Mouse (Mus musculus): ENCODE data around the gene Lnpk. TPM values are rescaled to one million over a fixed set of nuclear protein-coding genes. Genes with fewer than 3 reads are reported as not detected.

Lnpk gene
- polyA plus RNA-seq, 1 experiment from 2014 or later = 23.6 TPM

DNA sequence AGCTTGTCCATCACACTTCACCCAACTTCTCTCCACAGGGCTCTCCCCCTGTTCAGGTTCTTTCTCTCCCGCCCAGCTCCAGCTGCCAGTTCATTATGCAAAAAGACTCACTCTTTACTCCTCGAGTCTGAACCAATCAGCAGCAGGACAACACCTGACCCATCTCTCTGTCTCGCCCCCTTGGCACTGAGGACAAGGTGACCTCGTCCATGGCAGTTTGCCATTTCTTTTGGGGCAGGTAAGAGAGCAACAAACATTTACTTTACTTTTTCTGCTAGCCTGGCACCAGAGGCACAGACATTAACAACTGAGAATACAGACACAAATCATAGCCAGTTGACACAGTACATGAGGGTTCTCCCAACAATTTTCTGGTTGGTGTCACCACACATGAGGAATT lies 8.8 kb downstream of the Lnpk start:
- ATAC-seq (ENCODE audit: borderline replicate concordance, extremely low read depth, low FRiP score, low TSS enrichment) = no peak
- Histone ChIP-seq H3K4me2 (no peak overlapping the region), H3K9me3 (no peaks in the 10 kb centered on the region), H3K9ac (no peak overlapping the region), H3K36me3 (peaks cover 11% of the 10 kb centered on the region; the same call in 1 of the 2 replicates), H3K27me3 (no peaks in the 10 kb centered on the region), H3K4me3 (no peak overlapping the region), H3K4me1 (no peaks in the 10 kb centered on the region), H3K27ac (no peak overlapping the region)
- 65% methylated on average over 4 of the region's 4 CpGs for WGBS

DNA sequence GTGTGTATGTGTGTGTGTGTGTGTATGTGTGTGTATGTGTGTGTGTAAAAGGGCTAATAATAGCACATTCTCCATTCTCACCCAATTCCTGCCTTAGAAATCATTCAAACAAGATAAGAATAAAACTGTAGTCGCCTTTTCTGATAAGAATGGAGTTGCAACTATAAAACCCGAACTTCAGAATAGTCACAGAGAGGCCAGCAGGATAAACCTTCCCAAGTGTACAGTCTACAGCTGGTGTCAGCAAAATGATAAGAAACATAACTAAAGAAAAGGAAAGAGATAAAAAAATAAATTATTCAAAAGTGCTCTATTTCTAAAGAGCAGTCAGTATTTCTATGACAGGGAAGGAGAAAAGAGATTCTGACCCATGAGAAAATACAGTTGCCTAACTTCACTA lies 19.4 kb downstream of the Lnpk start:
- H3K36me3 ChIP-seq = 0 out of 2 replicates have a peak, but pooled peaks cover 2% of the 10 kb centered on the region
- no peaks in the 10 kb centered on the region for H3K9me3 ChIP-seq
- 57% methylated on average over 2 of the region's 2 CpGs for WGBS
- no peak overlapping the region for H3K4me2 ChIP-seq
- no peak overlapping the region for H3K9ac ChIP-seq
- H3K4me3 ChIP-seq = no peak overlapping the region
- no peak overlapping the region for H3K27ac ChIP-seq
- no peaks in the 10 kb centered on the region for H3K4me1 ChIP-seq
- H3K27me3 ChIP-seq = no peaks in the 10 kb centered on the region
- no peak for ATAC-seq (ENCODE audit: borderline replicate concordance, extremely low read depth, low FRiP score, low TSS enrichment)

DNA sequence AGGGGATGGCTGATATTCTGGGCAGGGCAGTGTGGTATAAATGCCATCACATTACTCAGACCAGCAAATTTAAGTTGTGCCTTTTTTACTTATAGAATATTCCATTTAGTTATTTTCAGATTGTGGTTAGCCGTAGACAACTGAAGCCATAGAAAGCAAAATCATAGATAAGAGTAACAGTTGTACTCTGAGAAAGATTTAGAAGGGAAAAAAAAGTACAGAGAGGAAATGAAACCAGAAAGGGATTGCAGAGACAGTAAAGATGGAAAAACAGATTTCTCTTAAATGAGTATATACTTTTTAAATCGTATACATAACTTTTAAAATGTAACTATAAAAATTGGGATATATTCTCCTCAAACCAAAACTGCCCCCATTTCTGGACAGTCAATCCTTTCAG lies 20.1 kb downstream of the Lnpk start:
- Histone ChIP-seq H3K9ac (no peak overlapping the region), H3K4me1 (no peaks in the 10 kb centered on the region), H3K4me2 (no peak overlapping the region), H3K27ac (no peak overlapping the region), H3K27me3 (no peaks in the 10 kb centered on the region), H3K9me3 (no peaks in the 10 kb centered on the region), H3K4me3 (no peak overlapping the region), H3K36me3 (peaks cover 6% of the 10 kb centered on the region; the same call in 1 of the 2 replicates)
- 87% methylated on average over 2 of the region's 2 CpGs for WGBS
- ATAC-seq (ENCODE audit: borderline replicate concordance, extremely low read depth, low FRiP score, low TSS enrichment) = no peak

DNA sequence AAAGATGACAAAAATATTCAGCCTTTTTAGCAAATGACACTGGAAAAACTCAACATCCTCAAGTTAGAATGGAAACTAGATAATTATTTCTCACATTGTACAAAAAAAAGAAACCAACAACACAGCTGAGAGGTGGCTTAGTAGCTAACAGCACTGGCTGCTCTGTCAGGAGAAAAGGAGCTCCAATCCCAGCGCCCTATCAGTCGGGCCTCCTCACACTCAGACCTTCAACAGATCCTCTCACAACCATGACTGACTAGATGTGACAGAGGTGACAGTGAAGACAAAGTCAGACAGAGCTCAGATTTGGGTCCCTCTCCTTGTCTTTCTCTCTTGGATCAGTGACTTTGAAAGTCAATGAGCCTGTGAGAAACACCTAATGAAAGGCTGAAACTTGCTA lies 21.8 kb downstream of the Lnpk start:
- no peak overlapping the region for H3K4me2 ChIP-seq
- H3K9me3 ChIP-seq = no peaks in the 10 kb centered on the region
- H3K4me3 ChIP-seq = no peak overlapping the region
- WGBS = 72% methylated on average over 2 of the region's 2 CpGs
- H3K9ac ChIP-seq = no peak overlapping the region
- no peak for ATAC-seq (ENCODE audit: borderline replicate concordance, extremely low read depth, low FRiP score, low TSS enrichment)
- H3K27me3 ChIP-seq = no peaks in the 10 kb centered on the region
- H3K27ac ChIP-seq = no peak overlapping the region
- no peaks in the 10 kb centered on the region for H3K4me1 ChIP-seq
- H3K36me3 ChIP-seq = peaks cover 16% of the 10 kb centered on the region; the same call in 1 of the 2 replicates

DNA sequence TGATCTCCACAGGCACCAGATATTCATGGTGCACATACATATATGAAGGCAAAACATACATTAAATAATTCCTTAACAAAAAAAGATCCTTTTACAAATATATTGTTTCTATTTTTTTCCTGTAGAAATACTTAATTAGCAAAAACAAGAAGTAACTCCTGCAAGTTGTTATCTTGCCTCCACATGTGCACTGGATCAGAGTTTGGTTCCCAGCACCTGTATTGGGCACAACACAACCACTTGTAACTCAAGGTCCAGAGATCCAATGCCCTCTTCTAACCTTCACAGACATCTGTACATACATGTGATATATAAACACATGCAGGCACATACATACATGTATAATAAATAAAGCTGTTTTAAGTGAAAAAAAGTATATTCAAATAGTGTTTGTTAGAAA lies 27.3 kb downstream of the Lnpk start:
- no peaks in the 10 kb centered on the region for H3K9me3 ChIP-seq
- no peak overlapping the region for H3K4me3 ChIP-seq
- no peak for ATAC-seq (ENCODE audit: borderline replicate concordance, extremely low read depth, low FRiP score, low TSS enrichment)
- no peak overlapping the region for H3K9ac ChIP-seq
- H3K27ac ChIP-seq = no peak overlapping the region
- no peak overlapping the region for H3K4me2 ChIP-seq
- H3K36me3 ChIP-seq = peaks cover 16% of the 10 kb centered on the region; the same call in 1 of the 2 replicates
- no peaks in the 10 kb centered on the region for H3K4me1 ChIP-seq
- H3K27me3 ChIP-seq = no peaks in the 10 kb centered on the region

DNA sequence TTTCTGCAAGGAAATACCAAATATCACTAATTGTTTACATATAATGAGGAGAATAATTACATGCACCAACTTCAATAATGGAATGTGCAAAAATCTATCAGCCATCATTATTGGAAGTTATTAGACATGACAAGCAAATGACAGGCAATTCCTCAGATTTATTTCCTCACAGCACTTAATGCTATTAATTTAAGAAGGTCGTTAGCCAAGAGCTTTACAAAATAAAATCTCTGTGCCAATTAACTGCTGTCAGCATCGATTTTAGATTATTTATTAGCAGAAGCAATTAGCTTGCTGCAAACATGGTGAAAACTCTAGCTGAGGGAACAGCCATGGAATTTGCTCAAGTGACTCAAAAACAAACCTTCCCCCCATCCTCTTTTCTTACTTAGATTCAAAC lies 30.9 kb downstream of the Lnpk start:
- Histone ChIP-seq H3K4me3 (no peak overlapping the region), H3K4me2 (no peak overlapping the region), H3K9ac (no peak overlapping the region), H3K27ac (no peak overlapping the region), H3K36me3 (peaks cover 6% of the 10 kb centered on the region; the same call in 1 of the 2 replicates), H3K4me1 (no peaks in the 10 kb centered on the region), H3K9me3 (no peaks in the 10 kb centered on the region), H3K27me3 (no peaks in the 10 kb centered on the region)
- no peak for ATAC-seq (ENCODE audit: borderline replicate concordance, extremely low read depth, low FRiP score, low TSS enrichment)
- 81% methylated on average over 2 of the region's 2 CpGs for WGBS

DNA sequence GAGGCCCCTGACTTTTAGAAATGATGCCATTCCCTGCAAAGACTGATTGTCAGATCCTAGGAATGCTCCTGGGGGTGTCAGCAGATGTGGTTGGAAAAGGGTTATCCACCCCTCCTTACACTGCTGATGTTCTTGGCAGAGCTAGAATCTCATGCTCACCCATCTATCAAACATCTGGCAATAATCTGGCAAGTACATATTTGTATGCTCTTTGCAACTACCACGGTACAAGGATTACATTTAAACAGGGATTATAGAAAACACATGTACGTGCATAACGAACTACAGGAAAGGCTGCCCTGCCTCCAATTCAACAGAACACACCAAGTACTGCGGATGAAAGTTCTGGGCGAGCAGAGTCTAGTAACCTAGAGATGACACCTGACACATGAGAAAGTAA lies 70.9 kb downstream of the Lnpk start:
- no peaks in the 10 kb centered on the region for H3K36me3 ChIP-seq

DNA sequence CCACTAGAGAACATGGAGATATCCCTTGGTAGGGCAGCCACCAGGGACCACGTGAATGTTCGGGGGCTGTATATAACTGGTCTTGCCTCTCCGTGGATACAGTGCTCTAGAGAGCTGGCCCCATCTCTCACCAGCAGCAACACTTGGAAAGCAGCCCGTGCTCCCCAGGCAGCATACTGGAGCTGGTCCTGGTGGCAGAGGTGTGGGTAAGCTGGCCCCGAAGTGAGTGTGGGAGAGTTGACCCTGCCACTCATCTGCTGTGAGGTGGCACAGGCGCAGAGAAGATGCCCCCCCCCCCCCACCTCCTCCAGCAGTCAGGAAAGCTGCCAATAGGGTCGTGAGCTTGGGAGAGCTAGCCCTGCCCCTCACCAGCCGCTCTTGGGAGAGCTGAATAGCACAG lies 72.8 kb downstream of the Lnpk start:
- Histone ChIP-seq H3K27ac (no peak overlapping the region), H3K36me3 (no peaks in the 10 kb centered on the region), H3K9ac (no peak overlapping the region), H3K4me1 (no peaks in the 10 kb centered on the region), H3K9me3 (no peaks in the 10 kb centered on the region), H3K27me3 (no peaks in the 10 kb centered on the region), H3K4me3 (no peak overlapping the region), H3K4me2 (no peak overlapping the region)
- ATAC-seq (ENCODE audit: borderline replicate concordance, extremely low read depth, low FRiP score, low TSS enrichment) = no peak
- 38% methylated on average over 8 of the region's 8 CpGs for WGBS

More for the DNA sequence above, 70.9 kb downstream of the Lnpk start:
- Histone ChIP-seq H3K4me2 (no peak overlapping the region), H3K9ac (no peak overlapping the region), H3K9me3 (no peaks in the 10 kb centered on the region), H3K4me1 (no peaks in the 10 kb centered on the region), H3K4me3 (no peak overlapping the region), H3K27ac (no peak overlapping the region), H3K27me3 (no peaks in the 10 kb centered on the region)
- no peak for ATAC-seq (ENCODE audit: borderline replicate concordance, extremely low read depth, low FRiP score, low TSS enrichment)
- WGBS = 80% methylated on average over 5 of the region's 5 CpGs

DNA sequence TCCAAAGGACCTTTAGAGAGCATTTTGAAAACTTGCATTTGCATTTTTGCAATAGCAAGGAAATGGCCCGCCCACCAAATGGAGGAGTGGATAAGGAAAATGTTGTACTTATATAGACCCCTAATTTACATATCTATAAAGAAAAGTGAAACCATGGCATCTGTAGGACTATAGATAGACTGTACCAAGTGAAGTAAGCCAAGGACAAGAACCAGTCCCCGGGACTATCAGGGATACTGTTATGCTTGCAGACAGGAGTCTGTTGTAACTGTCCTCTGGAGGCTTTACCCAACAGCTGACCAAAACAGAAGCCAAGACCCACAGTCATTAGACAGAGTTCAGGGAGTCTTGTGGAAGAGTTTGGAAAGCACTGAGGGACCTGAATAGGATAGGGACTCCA lies 78.9 kb downstream of the Lnpk start:
- H3K4me3 ChIP-seq = no peak overlapping the region
- 88% methylated on average over 2 of the region's 2 CpGs for WGBS
- no peaks in the 10 kb centered on the region for H3K36me3 ChIP-seq
- no peak overlapping the region for H3K27ac ChIP-seq
- H3K27me3 ChIP-seq = no peaks in the 10 kb centered on the region
- no peak overlapping the region for H3K4me2 ChIP-seq
- no peaks in the 10 kb centered on the region for H3K9me3 ChIP-seq
- no peak overlapping the region for H3K9ac ChIP-seq
- no peaks in the 10 kb centered on the region for H3K4me1 ChIP-seq
- no peak for ATAC-seq (ENCODE audit: borderline replicate concordance, extremely low read depth, low FRiP score, low TSS enrichment)

DNA sequence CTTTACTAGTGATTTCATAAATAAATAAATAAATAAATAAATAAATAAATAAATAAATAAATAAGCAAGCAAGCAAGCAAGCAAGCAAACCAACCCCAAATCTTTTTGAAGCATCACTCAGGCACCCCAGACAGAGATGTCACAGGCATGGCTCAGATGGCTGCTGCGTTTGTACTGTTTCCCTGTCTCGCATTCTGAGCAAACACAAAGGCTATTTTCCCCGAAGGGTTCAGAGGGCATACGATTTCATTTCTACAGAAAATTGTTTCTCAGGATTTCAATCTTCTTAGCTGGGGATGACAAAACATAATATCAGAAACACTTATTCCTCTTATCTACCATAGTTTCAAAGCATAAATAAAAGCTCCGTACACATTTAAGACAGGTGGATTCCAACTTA lies 81.4 kb downstream of the Lnpk start:
- Histone ChIP-seq H3K9ac (no peak overlapping the region), H3K4me3 (no peak overlapping the region), H3K4me1 (no peaks in the 10 kb centered on the region), H3K27me3 (no peaks in the 10 kb centered on the region), H3K36me3 (no peaks in the 10 kb centered on the region), H3K9me3 (no peaks in the 10 kb centered on the region), H3K4me2 (no peak overlapping the region), H3K27ac (no peak overlapping the region)
- WGBS = 72% methylated on average over 5 of the region's 5 CpGs
- ATAC-seq (ENCODE audit: borderline replicate concordance, extremely low read depth, low FRiP score, low TSS enrichment) = no peak

DNA sequence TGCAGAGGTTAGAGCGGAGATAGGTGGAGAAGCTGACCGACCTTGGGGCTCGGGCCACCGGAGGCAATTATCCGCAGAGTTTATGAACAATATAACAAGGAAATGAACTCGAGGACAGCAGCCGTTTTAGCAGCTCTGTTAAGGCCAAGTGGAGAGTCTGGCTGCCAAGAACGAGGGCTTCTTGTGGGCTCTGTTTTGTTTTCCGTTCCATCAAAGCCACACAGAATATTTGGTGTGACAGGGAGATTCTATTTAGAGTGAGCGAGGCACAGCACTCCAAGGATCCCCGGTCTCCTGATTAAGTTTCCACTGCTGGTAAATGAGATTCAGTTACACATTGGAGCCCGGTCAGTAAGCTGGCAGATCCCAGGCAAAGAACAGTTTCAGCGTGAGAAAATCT lies 87.8 kb downstream of the Lnpk start:
- Histone ChIP-seq H3K36me3 (no peaks in the 10 kb centered on the region), H3K9me3 (no peaks in the 10 kb centered on the region), H3K4me3 (no peak overlapping the region), H3K4me2 (no peak overlapping the region), H3K4me1 (no peaks in the 10 kb centered on the region), H3K9ac (no peak overlapping the region), H3K27ac (no peak overlapping the region), H3K27me3 (no peaks in the 10 kb centered on the region)
- no peak for ATAC-seq (ENCODE audit: borderline replicate concordance, extremely low read depth, low FRiP score, low TSS enrichment)
- 68% methylated on average over 13 of the region's 13 CpGs for WGBS

DNA sequence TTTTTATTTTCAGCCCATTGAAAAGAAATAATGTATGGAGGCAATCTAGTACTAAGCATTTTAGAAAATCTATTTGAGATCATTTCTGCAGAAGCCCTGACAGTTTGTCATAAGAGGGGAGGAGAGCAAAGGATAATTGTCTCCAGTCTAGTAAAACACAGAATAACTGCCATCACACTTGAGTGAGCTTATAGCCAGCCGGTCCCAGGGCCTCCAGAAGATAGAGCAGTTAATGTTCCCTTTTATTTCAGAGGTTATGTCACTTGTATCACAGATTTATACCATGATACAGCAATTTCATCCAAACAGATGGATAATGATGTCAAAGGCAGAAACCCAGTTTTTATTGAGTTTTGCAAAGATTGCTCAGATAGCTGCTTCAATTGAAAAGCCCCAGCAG lies 89.0 kb downstream of the Lnpk start:
- Histone ChIP-seq H3K9me3 (no peaks in the 10 kb centered on the region), H3K4me2 (no peak overlapping the region), H3K4me3 (no peak overlapping the region), H3K4me1 (no peaks in the 10 kb centered on the region), H3K27me3 (no peaks in the 10 kb centered on the region), H3K27ac (no peak overlapping the region), H3K36me3 (no peaks in the 10 kb centered on the region), H3K9ac (no peak overlapping the region)
- no peak for ATAC-seq (ENCODE audit: borderline replicate concordance, extremely low read depth, low FRiP score, low TSS enrichment)
- WGBS = 82% methylated on average over 1 of the region's 1 CpGs

DNA sequence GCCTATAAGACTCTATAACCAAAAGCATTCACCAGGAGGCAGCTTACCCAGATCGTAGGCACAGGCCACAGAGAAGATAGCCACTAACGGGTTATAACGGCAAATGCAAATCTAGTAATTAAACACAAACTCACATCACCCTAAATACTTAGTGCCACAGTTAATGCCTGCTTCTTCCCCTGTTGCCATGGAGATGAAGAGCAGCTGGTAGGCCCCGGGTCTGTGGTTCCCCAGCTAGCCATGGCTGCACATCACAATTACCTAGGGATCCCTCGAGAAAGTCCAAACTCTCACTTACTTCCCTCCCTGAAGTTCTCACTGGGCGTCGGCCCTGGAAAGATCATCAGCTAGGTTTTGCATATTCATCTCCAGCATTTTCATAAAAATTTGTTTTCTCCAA lies 90.8 kb downstream of the Lnpk start:
- no peak for ATAC-seq (ENCODE audit: borderline replicate concordance, extremely low read depth, low FRiP score, low TSS enrichment)
- Histone ChIP-seq H3K4me2 (no peak overlapping the region), H3K9me3 (no peaks in the 10 kb centered on the region), H3K9ac (no peak overlapping the region), H3K36me3 (no peaks in the 10 kb centered on the region), H3K4me3 (no peak overlapping the region), H3K4me1 (no peaks in the 10 kb centered on the region), H3K27me3 (no peaks in the 10 kb centered on the region), H3K27ac (no peak overlapping the region)
- WGBS = 80% methylated on average over 7 of the region's 7 CpGs

All from lung, embryonic 15.5 days (tissue).